Mouse (Mus musculus): Measurements from ENCODE around the gene Lpcat2b. TPM values are rescaled to one million over a fixed set of nuclear protein-coding genes. Genes with fewer than 3 reads are reported as not detected.

The Lpcat2b gene
- polyA plus RNA-seq, 1 experiment from 2014 or later = not detected

GRCm38 (mm10) chr5:107467098-107467497, 35.7 kb downstream of the Lpcat2b start:
- no peaks in the 10 kb centered on the region for H3K9me3 ChIP-seq (ENCODE audit: control insufficient read depth, low read length)

GRCm38 (mm10) chr5:107470600-107471329, 39.4 kb downstream of the Lpcat2b start:
- H3K4me2 ChIP-seq (replicated peaks) = no peak overlapping the region
- no peak for DNase-seq (ENCODE audit: low spot score)
- no peaks in the 10 kb centered on the region for H3K27me3 ChIP-seq (ENCODE audit: control insufficient read depth, insufficient read depth, low read length)
- no peak overlapping the region for H3K9ac ChIP-seq
- 78% methylated on average over 10 of the region's 10 CpGs for WGBS
- H3K36me3 ChIP-seq (replicated peaks; ENCODE audit: control insufficient read depth, insufficient read depth) = no peaks in the 10 kb centered on the region; the same call in 1 of the 2 replicates
- no peak for ATAC-seq (ENCODE audit: low FRiP score)
- no peak overlapping the region for H3K4me3 ChIP-seq (replicated peaks; ENCODE audit: low read length)
- H3K4me1 ChIP-seq (replicated peaks; ENCODE audit: control insufficient read depth, insufficient read depth, low read length) = no peaks in the 10 kb centered on the region
- H3K9me3 ChIP-seq (ENCODE audit: control insufficient read depth, low read length) = no peaks in the 10 kb centered on the region
- H3K27ac ChIP-seq = no peak overlapping the region

More at GRCm38 (mm10) chr5:107467098-107467497, 35.7 kb downstream of the Lpcat2b start:
- 78% methylated on average over 4 of the region's 4 CpGs for WGBS
- Histone ChIP-seq H3K4me2 (replicated peaks) (no peak overlapping the region), H3K4me1 (replicated peaks; ENCODE audit: control insufficient read depth, insufficient read depth, low read length) (no peaks in the 10 kb centered on the region), H3K27ac (no peak overlapping the region), H3K36me3 (replicated peaks; ENCODE audit: control insufficient read depth, insufficient read depth) (no peaks in the 10 kb centered on the region; the same call in 1 of the 2 replicates), H3K9ac (no peak overlapping the region), H3K4me3 (replicated peaks; ENCODE audit: low read length) (no peak overlapping the region), H3K27me3 (ENCODE audit: control insufficient read depth, insufficient read depth, low read length) (no peaks in the 10 kb centered on the region)
- ATAC-seq (ENCODE audit: low FRiP score) (no peak), DNase-seq (ENCODE audit: low spot score) (no peak)

DNA sequence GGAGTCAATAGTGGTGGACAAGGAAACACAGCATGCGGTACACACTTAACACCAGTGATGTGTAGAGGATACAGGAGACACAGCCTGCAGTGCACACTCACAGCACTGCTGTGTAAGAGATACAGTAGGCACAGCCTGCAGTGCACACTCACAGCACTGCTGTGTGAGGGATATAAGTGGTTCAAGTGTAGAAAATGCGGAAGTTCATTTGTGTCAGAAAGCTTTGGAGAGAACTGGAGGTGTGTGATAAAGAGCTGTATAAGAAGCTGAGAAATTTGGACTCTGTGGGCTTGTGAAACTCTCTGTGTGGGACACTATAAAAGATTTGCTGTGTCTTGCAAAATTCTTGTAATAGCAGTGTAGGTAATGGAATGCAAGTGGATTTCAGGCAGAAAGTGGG, 48.8 kb downstream of the Lpcat2b start:
- ATAC-seq (ENCODE audit: low FRiP score) = no peak
- Histone ChIP-seq H3K4me3 (replicated peaks; ENCODE audit: low read length) (no peak overlapping the region), H3K27ac (no peak overlapping the region), H3K36me3 (replicated peaks; ENCODE audit: control insufficient read depth, insufficient read depth) (no peaks in the 10 kb centered on the region), H3K9me3 (ENCODE audit: control insufficient read depth, low read length) (no peaks in the 10 kb centered on the region), H3K27me3 (ENCODE audit: control insufficient read depth, insufficient read depth, low read length) (no peaks in the 10 kb centered on the region), H3K4me1 (replicated peaks; ENCODE audit: control insufficient read depth, insufficient read depth, low read length) (no peaks in the 10 kb centered on the region), H3K4me2 (replicated peaks) (no peak overlapping the region), H3K9ac (no peak overlapping the region)
- WGBS = 90% methylated on average over 2 of the region's 2 CpGs
- no peak for DNase-seq (ENCODE audit: low spot score)

Other genes starting within 250 kb of the Lpcat2b start
- gene Tgfbr3, start 141.9 kb upstream of the Lpcat2b start, polyA plus RNA-seq (2014; fragmentation: Nextera tagmentation; extraction: Ambion mirVana) = 7.1 TPM in 2 replicates
- gene Brdt, start 100.4 kb upstream of the Lpcat2b start, polyA plus RNA-seq (2014; fragmentation: Nextera tagmentation; extraction: Ambion mirVana) = 3.2 and 3.4 TPM in 2 replicates
- 2.9 and 3.2 TPM in 2 replicates for gene Ephx4, start 28.8 kb upstream of the Lpcat2b start, polyA plus RNA-seq (2014; fragmentation: Nextera tagmentation; extraction: Ambion mirVana)
- gene Btbd8, start 6.4 kb downstream of the Lpcat2b start, polyA plus RNA-seq (2014; fragmentation: Nextera tagmentation; extraction: Ambion mirVana) = 17.9 and 23.0 TPM in 2 replicates
- 0.39 and 0.91 TPM in 2 replicates for gene Gm42669, start 76.1 kb downstream of the Lpcat2b start, polyA plus RNA-seq (2014; fragmentation: Nextera tagmentation; extraction: Ambion mirVana)
- 0.17 and 0.20 TPM in 2 replicates for gene 1700028K03Rik, start 103.2 kb downstream of the Lpcat2b start, polyA plus RNA-seq (2014; fragmentation: Nextera tagmentation; extraction: Ambion mirVana)
- gene Rpap2, start 165.8 kb downstream of the Lpcat2b start, polyA plus RNA-seq (2014; fragmentation: Nextera tagmentation; extraction: Ambion mirVana) = 25.9 and 26.6 TPM in 2 replicates
- gene Glmn, start 166.3 kb downstream of the Lpcat2b start, polyA plus RNA-seq (2014; fragmentation: Nextera tagmentation; extraction: Ambion mirVana) = 33.7 and 36.1 TPM in 2 replicates

Measured in hindbrain, embryonic 14.5 days (tissue).